Mouse (Mus musculus): ENCODE results near the gene Tmem117. TPM values are rescaled to one million over a fixed set of nuclear protein-coding genes. Genes with fewer than 3 reads are reported as not detected.

Tmem117 gene
- polyA plus RNA-seq, 1 experiment, result 0.65 TPM

DNA sequence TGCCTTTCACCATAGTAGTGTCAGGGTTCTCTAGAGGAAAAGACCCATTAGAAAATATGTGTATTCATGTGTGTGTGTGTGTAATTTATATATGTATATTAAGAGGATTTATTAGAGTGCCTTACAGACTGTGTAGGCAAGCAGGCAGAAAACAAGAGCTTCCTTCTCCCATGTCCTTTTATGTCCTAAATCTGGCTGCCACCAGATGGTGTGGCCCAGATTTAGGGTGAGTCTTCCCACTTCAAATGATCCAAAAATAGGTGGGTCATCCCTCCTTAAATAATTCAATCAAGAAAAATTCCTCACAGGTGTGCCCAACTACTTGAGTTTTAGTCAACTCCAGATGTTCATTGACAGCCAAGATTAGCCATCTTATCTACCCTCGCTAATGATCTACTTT lies 439.0 kb downstream of the Tmem117 start:
- no peak for TF ChIP-seq CTCF (IDR thresholded peaks at IDR 0.05; ENCODE audit: control insufficient read depth, insufficient read depth, insufficient replicate concordance, low read depth, low read length)
- TF ChIP-seq POLR2A (IDR thresholded peaks at IDR 0.05; ENCODE audit: control insufficient read depth, low read depth, low read length), result no peak

DNA sequence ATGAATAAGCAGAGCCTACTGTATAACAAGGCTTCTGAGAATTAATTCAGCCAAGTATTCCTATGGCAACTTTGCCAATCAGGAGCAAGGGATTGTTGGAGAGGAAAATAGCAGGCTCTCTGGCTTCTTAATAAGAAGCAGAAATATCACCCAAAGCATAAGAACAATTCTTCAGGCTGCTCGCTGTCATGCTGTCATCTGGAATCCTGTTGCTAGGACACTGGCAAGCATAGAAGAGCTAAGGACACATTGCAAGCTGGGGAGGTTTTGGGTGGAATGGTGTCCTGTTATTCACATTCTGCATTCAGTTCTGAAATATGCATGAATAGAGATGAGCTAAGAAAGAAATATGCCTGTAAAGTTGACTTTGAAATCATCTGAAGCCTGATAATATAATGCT lies 439.8 kb downstream of the Tmem117 start:
- no peak for TF ChIP-seq CTCF (IDR thresholded peaks at IDR 0.05; ENCODE audit: control insufficient read depth, insufficient read depth, insufficient replicate concordance, low read depth, low read length)
- no peak for TF ChIP-seq POLR2A (IDR thresholded peaks at IDR 0.05; ENCODE audit: control insufficient read depth, low read depth, low read length)
- no peak overlapping the region for H3K4me3 ChIP-seq (ENCODE audit: control insufficient read depth, low read depth, low read length)
- no peaks in the 10 kb centered on the region for H3K36me3 ChIP-seq (ENCODE audit: control insufficient read depth, insufficient read depth, low read length)
- H3K27ac ChIP-seq (ENCODE audit: control insufficient read depth, insufficient read depth, low read depth, low read length), result no peak overlapping the region
- H3K4me1 ChIP-seq (ENCODE audit: control insufficient read depth, insufficient read depth, low read length), result no peaks in the 10 kb centered on the region
- H3K27me3 ChIP-seq (ENCODE audit: control insufficient read depth, insufficient read depth, low read length), result no peaks in the 10 kb centered on the region

More for the DNA sequence above, 439.0 kb downstream of the Tmem117 start:
- H3K27ac ChIP-seq (ENCODE audit: control insufficient read depth, insufficient read depth, low read depth, low read length), result no peak overlapping the region
- H3K4me1 ChIP-seq (ENCODE audit: control insufficient read depth, insufficient read depth, low read length), result no peaks in the 10 kb centered on the region
- no peak overlapping the region for H3K4me3 ChIP-seq (ENCODE audit: control insufficient read depth, low read depth, low read length)
- H3K36me3 ChIP-seq (ENCODE audit: control insufficient read depth, insufficient read depth, low read length), result no peaks in the 10 kb centered on the region
- no peaks in the 10 kb centered on the region for H3K27me3 ChIP-seq (ENCODE audit: control insufficient read depth, insufficient read depth, low read length)

- TF ChIP-seq POLR2A (IDR thresholded peaks at IDR 0.05; ENCODE audit: control insufficient read depth, low read depth, low read length) (no peak), CTCF (IDR thresholded peaks at IDR 0.05; ENCODE audit: control insufficient read depth, insufficient read depth, insufficient replicate concordance, low read depth, low read length) (no peak)
- Histone ChIP-seq H3K36me3 (ENCODE audit: control insufficient read depth, insufficient read depth, low read length) (no peaks in the 10 kb centered on the region), H3K4me3 (ENCODE audit: control insufficient read depth, low read depth, low read length) (no peak overlapping the region), H3K27ac (ENCODE audit: control insufficient read depth, insufficient read depth, low read depth, low read length) (no peak overlapping the region), H3K4me1 (ENCODE audit: control insufficient read depth, insufficient read depth, low read length) (no peaks in the 10 kb centered on the region), H3K27me3 (ENCODE audit: control insufficient read depth, insufficient read depth, low read length) (no peaks in the 10 kb centered on the region)
Measured at GRCm38 (mm10) chr15:95070881-95071280, 441.8 kb downstream of the Tmem117 start.

DNA sequence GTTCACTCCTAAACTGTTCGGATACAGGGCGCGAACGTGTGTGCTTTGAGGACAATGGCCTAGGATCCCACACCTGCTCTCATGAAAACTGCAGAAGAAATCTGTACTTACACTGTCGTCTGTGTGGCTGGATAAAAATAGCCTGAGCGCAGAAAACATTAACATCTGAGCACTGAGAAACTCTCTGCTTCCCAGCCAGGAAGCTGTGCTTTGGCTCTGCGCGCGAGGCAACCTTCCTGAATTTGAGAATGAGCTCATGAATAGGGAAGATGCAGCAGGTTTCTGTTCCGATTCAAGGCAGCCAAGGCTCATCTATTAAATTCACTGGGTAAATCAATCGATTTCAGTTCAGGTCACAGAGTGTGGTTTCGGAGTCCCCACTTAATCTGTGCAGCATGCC lies 446.3 kb downstream of the Tmem117 start:
- H3K27me3 ChIP-seq (ENCODE audit: control insufficient read depth, insufficient read depth, low read length), result no peaks in the 10 kb centered on the region
- no peaks in the 10 kb centered on the region for H3K36me3 ChIP-seq (ENCODE audit: control insufficient read depth, insufficient read depth, low read length)
- H3K4me3 ChIP-seq (ENCODE audit: control insufficient read depth, low read depth, low read length), result no peak overlapping the region
- no peak overlapping the region for H3K27ac ChIP-seq (ENCODE audit: control insufficient read depth, insufficient read depth, low read depth, low read length)
- no peaks in the 10 kb centered on the region for H3K4me1 ChIP-seq (ENCODE audit: control insufficient read depth, insufficient read depth, low read length)
- TF ChIP-seq CTCF (IDR thresholded peaks at IDR 0.05; ENCODE audit: control insufficient read depth, insufficient read depth, insufficient replicate concordance, low read depth, low read length) (no peak), POLR2A (IDR thresholded peaks at IDR 0.05; ENCODE audit: control insufficient read depth, low read depth, low read length) (no peak)

DNA sequence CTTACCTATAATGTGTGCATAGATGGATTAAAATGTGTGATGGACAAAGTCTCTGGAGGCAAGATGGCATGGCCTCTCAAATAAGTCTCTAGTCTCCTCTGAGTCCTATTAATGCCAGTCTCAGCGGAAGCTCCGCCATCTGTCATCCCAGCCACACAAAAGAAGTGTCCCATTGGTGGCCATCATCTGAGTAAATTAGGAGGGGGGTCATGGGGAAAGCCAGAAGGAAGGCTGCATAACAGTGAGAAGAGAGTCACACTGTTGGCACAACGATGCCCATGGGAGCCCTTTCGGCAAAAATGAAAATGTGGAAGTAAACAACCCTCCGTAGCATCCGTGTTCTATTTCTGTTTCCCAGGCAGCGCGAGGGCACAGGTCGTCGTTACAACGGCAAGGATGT lies 452.6 kb downstream of the Tmem117 start:
- Histone ChIP-seq H3K4me3 (ENCODE audit: control insufficient read depth, low read depth, low read length) (no peak overlapping the region), H3K4me1 (ENCODE audit: control insufficient read depth, insufficient read depth, low read length) (no peaks in the 10 kb centered on the region), H3K27ac (ENCODE audit: control insufficient read depth, insufficient read depth, low read depth, low read length) (no peak overlapping the region), H3K36me3 (ENCODE audit: control insufficient read depth, insufficient read depth, low read length) (no peaks in the 10 kb centered on the region), H3K27me3 (ENCODE audit: control insufficient read depth, insufficient read depth, low read length) (no peaks in the 10 kb centered on the region)
- TF ChIP-seq POLR2A (IDR thresholded peaks at IDR 0.05; ENCODE audit: control insufficient read depth, low read depth, low read length), result no peak
- no peak for TF ChIP-seq CTCF (IDR thresholded peaks at IDR 0.05; ENCODE audit: control insufficient read depth, insufficient read depth, insufficient replicate concordance, low read depth, low read length)

- Histone ChIP-seq H3K4me3 (ENCODE audit: control insufficient read depth, low read depth, low read length) (no peak overlapping the region), H3K27me3 (ENCODE audit: control insufficient read depth, insufficient read depth, low read length) (no peaks in the 10 kb centered on the region), H3K36me3 (ENCODE audit: control insufficient read depth, insufficient read depth, low read length) (no peaks in the 10 kb centered on the region), H3K27ac (ENCODE audit: control insufficient read depth, insufficient read depth, low read depth, low read length) (no peak overlapping the region), H3K4me1 (ENCODE audit: control insufficient read depth, insufficient read depth, low read length) (no peaks in the 10 kb centered on the region)
- TF ChIP-seq POLR2A (IDR thresholded peaks at IDR 0.05; ENCODE audit: control insufficient read depth, low read depth, low read length) (no peak), CTCF (IDR thresholded peaks at IDR 0.05; ENCODE audit: control insufficient read depth, insufficient read depth, insufficient replicate concordance, low read depth, low read length) (no peak)
Measured at GRCm38 (mm10) chr15:95085962-95086361, 456.9 kb downstream of the Tmem117 start.

- no peak overlapping the region for H3K27ac ChIP-seq (ENCODE audit: control insufficient read depth, insufficient read depth, low read depth, low read length)
- H3K4me1 ChIP-seq (ENCODE audit: control insufficient read depth, insufficient read depth, low read length), result no peaks in the 10 kb centered on the region
- H3K36me3 ChIP-seq (ENCODE audit: control insufficient read depth, insufficient read depth, low read length), result no peaks in the 10 kb centered on the region
- H3K27me3 ChIP-seq (ENCODE audit: control insufficient read depth, insufficient read depth, low read length), result no peaks in the 10 kb centered on the region
- H3K4me3 ChIP-seq (ENCODE audit: control insufficient read depth, low read depth, low read length), result no peak overlapping the region
- TF ChIP-seq POLR2A (IDR thresholded peaks at IDR 0.05; ENCODE audit: control insufficient read depth, low read depth, low read length), result no peak
Measured at GRCm38 (mm10) chr15:95100133-95100532, 471.1 kb downstream of the Tmem117 start.

GRCm38 (mm10) chr15:95101522-95101921 lies 472.5 kb downstream of the Tmem117 start:
- Histone ChIP-seq H3K4me3 (ENCODE audit: control insufficient read depth, low read depth, low read length) (no peak overlapping the region), H3K27me3 (ENCODE audit: control insufficient read depth, insufficient read depth, low read length) (no peaks in the 10 kb centered on the region), H3K36me3 (ENCODE audit: control insufficient read depth, insufficient read depth, low read length) (no peaks in the 10 kb centered on the region), H3K27ac (ENCODE audit: control insufficient read depth, insufficient read depth, low read depth, low read length) (no peak overlapping the region), H3K4me1 (ENCODE audit: control insufficient read depth, insufficient read depth, low read length) (no peaks in the 10 kb centered on the region)
- TF ChIP-seq POLR2A (IDR thresholded peaks at IDR 0.05; ENCODE audit: control insufficient read depth, low read depth, low read length), result no peak
- TF ChIP-seq CTCF (IDR thresholded peaks at IDR 0.05; ENCODE audit: control insufficient read depth, insufficient read depth, insufficient replicate concordance, low read depth, low read length), result no peak

All from testis, adult 2 months (tissue).